Mouse (Mus musculus) spleen, embryonic (tissue): ENCODE data around the gene Gprc6a.

Experiments used
- CTCF ChIA-PET: fragments of 350-600 bp; sonication (Branson Sonifier 250); formaldehyde crosslinking; loops from one replicate; lab custom pipeline; 2022; lab: Charles Lee

The Gprc6a gene

DNA sequence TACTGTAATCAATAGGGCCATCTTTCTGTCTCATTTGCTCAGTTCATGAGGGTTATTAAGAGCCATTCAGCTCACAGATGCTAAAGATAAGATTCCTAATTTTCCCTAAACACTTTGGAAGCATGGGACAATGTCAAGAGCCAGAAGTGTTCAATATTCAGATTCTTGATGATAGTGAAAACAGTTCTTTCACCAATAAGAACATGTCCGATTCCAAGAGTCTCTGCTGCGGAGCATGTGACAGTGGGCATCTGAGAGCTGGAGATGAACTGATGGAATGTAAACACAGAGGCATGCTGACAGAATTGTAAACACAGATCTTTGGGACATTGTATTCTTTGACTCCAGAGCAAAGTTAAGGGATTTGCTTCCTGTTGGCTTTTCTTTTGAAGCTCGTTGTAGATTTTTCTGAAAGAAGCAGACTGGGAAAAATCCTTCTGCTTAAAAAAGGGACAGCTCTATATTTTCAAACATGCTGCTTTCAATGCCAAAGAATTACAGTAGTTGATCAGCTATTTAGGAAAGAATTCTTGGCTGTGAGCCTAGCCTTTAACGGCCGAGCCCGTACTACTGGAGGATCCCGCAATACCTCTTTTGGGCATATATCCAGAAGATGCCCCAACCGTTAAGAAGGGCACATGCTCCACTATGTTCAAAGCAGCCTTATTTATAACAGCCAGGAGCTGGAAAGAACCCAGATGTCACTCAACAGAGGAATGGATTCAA lies at the start of gene Gprc6a:
Gene Gprc6a (minus strand): TSS at position 51 of the 726 bp plus-strand sequence.
- CTCF ChIA-PET = no interaction called here

- CTCF ChIA-PET = no interaction called here
Observed at GRCm38 (mm10) chr10:51678251-51678639, 47.0 kb upstream of the Gprc6a start.

DNA sequence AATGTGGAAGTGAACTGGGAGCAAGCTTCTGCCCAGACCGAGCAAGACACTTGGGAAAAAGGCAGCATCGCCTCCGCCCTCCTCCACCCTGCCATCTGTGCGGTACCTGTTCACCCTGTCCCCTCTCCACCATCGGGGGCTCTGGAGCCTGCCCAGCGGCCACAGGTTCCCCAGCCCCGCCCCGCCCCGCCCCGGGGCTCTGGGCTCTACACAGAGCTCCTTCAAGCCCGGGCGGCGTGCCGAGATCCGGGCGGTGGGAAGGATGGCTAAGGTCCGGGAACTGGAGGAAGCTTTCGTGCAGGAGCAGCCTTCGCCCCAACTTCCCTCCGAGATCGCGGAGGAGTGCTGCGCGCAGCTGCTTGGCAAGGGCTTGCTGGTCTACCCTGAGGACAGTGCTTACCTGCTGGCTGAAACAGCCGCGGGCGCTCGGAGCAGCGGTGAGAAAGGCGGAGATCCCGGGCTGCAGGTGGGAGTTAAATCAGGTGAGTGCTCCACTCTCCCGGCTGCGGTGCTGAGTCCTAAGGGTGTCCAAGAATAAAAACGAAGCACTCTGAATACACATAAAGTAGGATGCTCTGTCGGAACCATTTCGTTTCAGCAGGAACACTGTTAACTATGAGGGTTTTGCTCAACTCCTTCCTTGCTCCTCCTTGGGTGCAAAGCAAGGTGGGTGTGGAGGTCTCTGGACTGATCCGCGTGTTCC lies 46.4 kb upstream of the Gprc6a start, which contains the start of gene Rfx6:
Gene Rfx6 (plus strand): TSS at position 209 of the 703 bp plus-strand sequence.
- CTCF ChIA-PET = no interaction called here

GRCm38 (mm10) chr10:51672082-51672779 lies 41.0 kb upstream of the Gprc6a start:
- CTCF ChIA-PET = no interaction called here

- CTCF ChIA-PET = no interaction called here
Observed at GRCm38 (mm10) chr10:51671583-51671982, 40.3 kb upstream of the Gprc6a start.

GRCm38 (mm10) chr10:51669334-51669733 lies 38.1 kb upstream of the Gprc6a start:
- CTCF ChIA-PET = no interaction called here

DNA sequence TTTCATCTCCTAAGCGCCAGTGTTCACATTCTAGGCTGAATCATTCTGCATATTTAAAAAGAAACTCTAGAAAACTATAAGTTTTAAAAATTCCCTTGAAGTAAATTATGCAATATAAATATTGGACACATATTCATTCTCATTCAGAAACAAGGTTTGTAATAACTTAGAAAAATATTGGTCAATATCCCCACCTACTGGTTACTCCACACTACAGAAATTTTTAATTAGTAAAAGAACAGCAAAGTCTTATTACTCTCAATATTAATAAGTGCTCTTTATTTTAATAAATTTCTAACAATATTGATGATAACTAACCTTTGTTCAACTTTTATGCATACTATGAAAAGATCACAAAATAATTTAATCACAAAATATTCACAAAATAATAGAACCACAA lies 26.1 kb upstream of the Gprc6a start:
- CTCF ChIA-PET = no interaction called here

GRCm38 (mm10) chr10:51649506-51650221 lies 18.4 kb upstream of the Gprc6a start:
- CTCF ChIA-PET = no interaction called here

DNA sequence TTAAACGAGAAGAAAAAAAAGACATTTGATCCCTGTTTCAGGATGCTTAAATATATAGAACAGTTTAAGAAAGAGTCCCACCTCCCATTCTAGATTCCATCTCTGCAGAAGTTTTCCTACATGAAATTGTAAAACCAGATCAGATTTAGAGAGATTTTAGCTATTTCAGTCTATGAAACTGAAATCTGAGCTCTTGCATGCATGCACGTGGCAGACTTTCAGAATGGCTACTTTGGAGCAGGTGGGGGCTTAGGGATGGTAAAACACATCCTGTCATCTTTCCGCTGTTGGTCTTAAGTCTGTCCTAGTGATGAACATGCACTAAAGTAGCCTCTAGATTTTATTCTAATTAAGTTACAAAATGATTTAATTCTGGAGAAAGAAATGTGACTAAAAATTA lies 10.1 kb downstream of the Gprc6a start:
- CTCF ChIA-PET = no interaction called here

DNA sequence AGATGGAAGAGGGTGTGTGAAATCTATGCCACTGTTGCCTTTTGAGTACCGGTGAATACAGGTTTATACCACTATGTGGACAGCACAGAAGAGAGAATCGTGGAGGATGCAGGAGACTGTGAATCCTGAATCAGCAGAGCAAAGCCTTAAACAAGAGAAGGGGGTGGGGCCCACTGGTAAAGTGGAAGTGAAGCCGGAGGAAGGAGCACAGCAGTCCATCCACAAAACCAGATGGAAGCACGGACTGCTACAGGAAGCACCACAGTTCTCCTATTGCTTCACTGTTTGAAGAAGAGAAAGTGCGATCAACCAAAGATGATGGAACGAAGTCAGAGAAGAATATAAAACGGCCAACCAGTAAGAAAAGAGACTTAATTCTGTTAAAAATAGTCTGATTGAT lies 11.1 kb downstream of the Gprc6a start:
- CTCF ChIA-PET = no interaction called here

- CTCF ChIA-PET = no interaction called here
Observed at GRCm38 (mm10) chr10:51618538-51618937, 12.7 kb downstream of the Gprc6a start.

- CTCF ChIA-PET = no interaction called here
Observed at GRCm38 (mm10) chr10:51614826-51615590, 16.3 kb downstream of the Gprc6a start.

- CTCF ChIA-PET = no interaction called here
Observed at GRCm38 (mm10) chr10:51613421-51613820, 17.8 kb downstream of the Gprc6a start.

GRCm38 (mm10) chr10:51611969-51612682 lies 19.1 kb downstream of the Gprc6a start:
- CTCF ChIA-PET = no interaction called here

- CTCF ChIA-PET = no interaction called here
Observed at GRCm38 (mm10) chr10:51609741-51610425, 21.4 kb downstream of the Gprc6a start.

DNA sequence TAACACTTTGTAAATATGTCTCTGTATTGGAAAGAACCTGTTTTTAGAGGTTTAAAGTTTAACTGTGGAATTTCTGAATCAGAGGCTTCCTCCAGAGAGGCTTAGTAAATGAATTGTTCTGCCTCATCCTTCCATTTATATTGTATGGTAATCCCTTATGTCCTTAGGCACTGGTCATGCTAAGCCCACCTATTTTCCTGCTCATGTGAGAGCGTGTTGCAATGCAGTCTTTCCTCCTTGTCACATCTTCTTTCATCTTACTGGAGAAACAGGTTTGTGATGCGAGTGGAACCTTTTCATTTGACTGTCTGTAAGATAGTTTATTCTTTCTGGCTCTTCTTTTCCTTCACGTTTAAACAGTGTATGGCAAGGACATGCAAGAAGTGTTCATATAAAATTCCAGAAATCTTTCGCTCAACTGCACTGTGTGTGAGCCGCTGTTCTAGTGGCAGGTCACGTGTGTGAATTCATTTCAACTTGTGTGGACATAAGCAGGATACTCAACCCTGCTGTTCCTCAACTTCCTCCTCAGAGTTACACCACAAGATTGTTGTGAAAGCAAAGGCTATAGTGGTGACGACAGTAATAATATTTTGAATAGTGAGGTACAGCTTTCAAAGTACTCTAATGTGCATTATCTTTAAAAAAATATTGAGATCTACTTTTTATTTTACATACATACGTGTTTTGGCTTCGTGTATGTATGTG lies 34.2 kb downstream of the Gprc6a start:
- CTCF ChIA-PET = no interaction called here

- CTCF ChIA-PET = no interaction called here
Observed at GRCm38 (mm10) chr10:51595001-51595931, 36.0 kb downstream of the Gprc6a start.

DNA sequence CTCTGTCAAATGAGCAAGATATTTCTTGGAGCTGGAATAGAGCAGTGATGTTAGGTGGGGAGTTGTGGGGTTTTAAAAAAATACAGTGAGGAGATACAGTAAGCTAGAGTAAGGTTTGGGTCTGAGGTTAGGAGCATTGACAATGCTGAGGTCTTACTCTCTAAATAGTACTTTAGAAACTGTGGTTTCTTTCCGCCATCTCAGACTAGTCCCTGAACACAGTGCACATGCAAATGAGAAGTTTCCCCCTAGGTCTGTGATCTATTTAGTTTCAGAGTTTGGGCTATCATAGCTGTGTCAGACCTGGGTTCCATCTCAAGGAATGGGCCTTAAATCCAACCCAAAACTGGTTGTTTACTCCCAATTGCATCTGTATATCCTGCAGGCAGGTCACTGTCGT lies 39.7 kb downstream of the Gprc6a start:
- CTCF ChIA-PET = no interaction called here
